Mouse (Mus musculus): ENCODE results near the gene Ccdc113.

Gene Ccdc113

GRCm38 (mm10) chr8:95533584-95534387, at the start of gene Ccdc113:
Gene Ccdc113, plus strand, starts transcription at chr8:95534085.
- in situ Hi-C loops (cut with MboI; ENCODE audit: unreplicated experiment in 2 of 2): no loop called here

DNA sequence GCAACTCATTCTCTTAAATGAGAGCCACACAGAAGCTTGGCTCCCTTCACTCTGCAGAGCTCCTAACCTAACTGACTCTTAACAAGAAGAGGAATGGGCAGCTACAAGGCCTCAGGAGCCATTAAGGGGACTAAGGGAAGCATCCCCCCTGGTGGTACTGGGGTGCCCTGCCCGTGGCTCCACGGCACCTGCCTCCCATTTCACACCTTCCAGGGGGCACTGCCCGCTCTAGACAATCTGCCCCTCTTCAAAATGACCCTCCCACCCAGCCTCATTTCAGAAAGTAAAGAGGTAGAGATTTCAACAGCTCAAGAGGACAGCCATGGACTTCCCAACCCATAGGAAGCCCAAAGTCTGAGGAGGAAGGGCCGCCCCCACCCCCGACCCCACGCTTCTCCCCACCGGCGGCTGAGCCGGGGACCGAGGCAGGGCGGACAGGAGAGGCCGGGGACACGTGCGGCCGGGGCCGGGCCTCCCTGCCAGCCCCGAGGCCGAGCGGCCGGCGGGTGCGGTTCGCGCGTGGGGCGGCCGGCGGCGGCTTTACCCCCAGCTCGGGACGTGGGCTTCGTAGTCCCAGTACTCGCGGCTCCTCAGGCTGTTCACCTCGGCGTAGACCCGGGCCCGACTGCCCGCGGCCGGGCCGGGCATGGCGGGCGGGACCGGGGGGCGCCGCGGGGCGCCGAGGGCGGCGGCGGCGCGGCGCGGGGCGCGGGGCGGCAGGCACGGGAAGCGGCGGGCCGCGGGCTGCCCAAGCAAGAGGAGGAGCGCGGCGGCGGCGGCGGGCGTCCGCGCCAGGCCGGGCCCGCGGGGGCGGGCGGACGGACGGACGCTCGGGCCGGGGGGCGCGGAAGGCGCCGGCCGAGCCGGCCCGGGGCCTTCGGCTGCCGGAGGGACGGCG, 45.8 kb upstream of the Ccdc113 start:
- in situ Hi-C loops (cut with MboI; ENCODE audit: unreplicated experiment in 2 of 2): loop anchor here (10.0 to 25.0 kb wide), 2 partner anchors 397 to 399 kb away; partner anchors contain the start of gene Got2 (in 2 of the 2)

DNA sequence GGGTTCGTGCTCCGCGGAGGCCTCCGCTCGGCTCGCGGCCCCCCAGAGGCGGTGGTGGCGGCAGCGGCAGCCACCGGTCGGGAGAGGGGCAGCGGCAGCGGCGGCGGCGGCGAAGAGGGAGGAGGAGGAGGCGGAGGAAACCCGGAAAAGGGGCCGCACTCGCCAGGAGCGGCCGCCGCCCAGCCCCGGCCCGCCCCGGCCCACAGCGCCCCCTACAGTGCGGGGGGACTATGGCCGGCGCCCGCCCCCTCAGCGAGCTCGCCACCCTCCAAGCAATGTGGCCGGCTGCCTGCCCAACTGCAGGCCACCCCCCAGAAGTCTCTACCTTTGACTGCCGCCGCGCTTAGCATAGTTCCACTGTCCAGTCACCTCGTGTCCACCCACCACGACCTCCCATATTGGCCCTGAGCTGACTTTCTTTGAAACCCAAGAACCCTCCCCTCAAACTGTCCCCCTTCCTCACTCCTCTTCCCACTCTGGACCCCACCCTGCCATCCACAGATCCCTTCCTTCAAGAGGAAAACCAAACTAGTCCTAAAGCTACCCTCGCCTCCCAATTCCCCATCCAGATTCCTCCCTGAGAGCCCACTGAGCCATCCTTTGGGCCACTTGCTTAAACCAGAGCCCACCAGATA, 45.1 kb upstream of the Ccdc113 start:
- in situ Hi-C loops (cut with MboI; ENCODE audit: unreplicated experiment in 2 of 2): loop anchor here (10.0 to 25.0 kb wide), 2 partner anchors 396 to 398 kb away; partner anchors contain the start of gene Got2 (in 2 of the 2)

- in situ Hi-C loops (cut with MboI; ENCODE audit: unreplicated experiment in 2 of 2): loop anchor here in 1 of 2 experiments (25.0 kb wide), 1 partner anchor 397 kb away; the partner anchor contains the start of gene Got2
Observed at GRCm38 (mm10) chr8:95490006-95490405, 43.9 kb upstream of the Ccdc113 start, which contains the start of gene Csnk2a2. Gene Csnk2a2, minus strand, starts transcription at chr8:95490039.

- in situ Hi-C loops (cut with MboI; ENCODE audit: unreplicated experiment in 2 of 2): loop anchor here in 1 of 2 experiments (25.0 kb wide), 1 partner anchor 395 kb away; the partner anchor contains the start of gene Got2
Observed at GRCm38 (mm10) chr8:95492057-95492456, 41.8 kb upstream of the Ccdc113 start.

- in situ Hi-C loops (cut with MboI; ENCODE audit: unreplicated experiment in 2 of 2): loop anchor here in 1 of 2 experiments (25.0 kb wide), 1 partner anchor 392 kb away; the partner anchor contains the start of gene Got2
Observed at GRCm38 (mm10) chr8:95495444-95495843, 38.4 kb upstream of the Ccdc113 start.

GRCm38 (mm10) chr8:95496420-95496819, 37.5 kb upstream of the Ccdc113 start:
- in situ Hi-C loops (cut with MboI; ENCODE audit: unreplicated experiment in 2 of 2): loop anchor here in 1 of 2 experiments (25.0 kb wide), 1 partner anchor 391 kb away; the partner anchor contains the start of gene Got2

DNA sequence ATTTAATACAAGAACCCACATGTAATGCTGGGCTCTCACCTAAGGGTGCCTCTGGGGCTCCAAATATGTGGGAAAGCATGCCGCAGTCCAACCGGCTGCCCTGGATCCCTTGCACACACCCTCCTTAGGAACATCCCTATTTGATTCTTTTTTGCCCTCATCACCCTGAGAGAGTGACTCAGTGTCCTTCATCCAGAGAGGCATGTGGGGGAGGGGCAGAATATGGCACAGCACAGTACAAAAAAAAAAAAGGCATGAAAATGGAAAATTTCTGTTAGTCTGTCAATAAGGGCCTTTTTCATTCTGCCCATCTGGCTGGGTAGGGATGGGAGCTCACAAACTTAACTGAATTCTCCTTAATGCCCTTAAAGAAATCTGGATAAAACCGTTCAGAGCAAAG, 36.1 kb upstream of the Ccdc113 start:
- in situ Hi-C loops (cut with MboI; ENCODE audit: unreplicated experiment in 2 of 2): loop anchor here in 1 of 2 experiments (25.0 kb wide), 1 partner anchor 389 kb away; the partner anchor contains the start of gene Got2

DNA sequence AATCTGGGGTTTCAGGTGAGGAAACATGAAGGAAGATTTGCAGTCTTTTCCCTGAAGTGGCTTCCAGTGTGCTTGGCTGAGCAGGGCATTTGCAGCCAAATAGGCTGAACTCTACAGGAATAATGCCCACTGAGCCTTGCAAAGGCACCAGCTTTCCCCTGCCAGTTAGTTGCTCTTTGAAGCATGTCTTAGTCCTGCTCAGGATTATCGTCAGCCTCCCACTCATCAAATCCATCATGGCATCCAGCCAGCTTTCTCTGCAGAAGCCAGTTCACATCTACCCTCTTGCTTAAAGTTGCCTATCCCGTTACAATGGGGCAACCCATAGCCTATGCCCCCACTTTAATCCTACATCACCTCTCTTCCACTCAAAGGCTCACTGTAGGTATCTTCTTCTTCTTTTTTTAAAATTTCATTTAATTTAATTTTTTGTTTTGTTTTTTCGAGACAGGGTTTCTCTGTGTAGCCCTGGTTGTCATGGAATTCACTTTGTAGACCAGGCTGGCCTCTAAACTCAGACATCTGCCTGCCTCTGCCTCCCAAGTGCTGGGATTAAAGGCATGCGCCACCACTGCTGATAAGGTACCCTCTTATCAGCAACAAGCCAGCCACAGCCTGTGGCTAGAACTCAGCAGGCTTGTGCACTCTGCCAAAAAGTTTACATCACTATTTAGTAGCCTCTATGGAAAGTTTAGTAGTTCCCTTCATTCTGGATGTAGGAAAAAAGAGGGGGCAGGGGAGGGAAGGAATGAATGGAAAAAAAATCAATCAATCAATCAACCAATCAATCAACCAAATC, 34.4 kb upstream of the Ccdc113 start:
- in situ Hi-C loops (cut with MboI; ENCODE audit: unreplicated experiment in 2 of 2): loop anchor here in 1 of 2 experiments (25.0 kb wide), 1 partner anchor 388 kb away; the partner anchor contains the start of gene Got2

- in situ Hi-C loops (cut with MboI; ENCODE audit: unreplicated experiment in 2 of 2): no loop called here
Observed at GRCm38 (mm10) chr8:95500436-95500835, 33.4 kb upstream of the Ccdc113 start.

DNA sequence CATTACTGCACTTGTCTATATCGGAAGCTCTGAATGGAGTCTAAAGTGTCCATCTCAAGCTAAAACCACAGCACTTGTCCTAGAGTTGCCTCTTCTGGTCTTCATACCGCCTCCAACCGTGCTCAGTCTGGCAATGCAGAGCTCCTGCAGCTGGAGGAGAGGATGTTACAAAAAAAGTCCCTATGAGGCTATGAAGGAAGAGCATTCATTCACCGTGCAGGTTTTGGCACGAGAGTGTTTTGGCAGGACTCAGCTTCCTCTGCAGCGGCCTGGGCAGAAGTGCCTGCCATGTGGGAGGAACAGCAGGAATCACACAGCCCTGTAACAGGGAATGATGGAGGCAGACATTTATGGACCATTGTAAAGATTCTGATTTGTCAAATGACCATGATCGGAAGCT, 31.5 kb upstream of the Ccdc113 start:
- in situ Hi-C loops (cut with MboI; ENCODE audit: unreplicated experiment in 2 of 2): no loop called here

- in situ Hi-C loops (cut with MboI; ENCODE audit: unreplicated experiment in 2 of 2): no loop called here
Observed at GRCm38 (mm10) chr8:95504835-95505234, 29.1 kb upstream of the Ccdc113 start.

DNA sequence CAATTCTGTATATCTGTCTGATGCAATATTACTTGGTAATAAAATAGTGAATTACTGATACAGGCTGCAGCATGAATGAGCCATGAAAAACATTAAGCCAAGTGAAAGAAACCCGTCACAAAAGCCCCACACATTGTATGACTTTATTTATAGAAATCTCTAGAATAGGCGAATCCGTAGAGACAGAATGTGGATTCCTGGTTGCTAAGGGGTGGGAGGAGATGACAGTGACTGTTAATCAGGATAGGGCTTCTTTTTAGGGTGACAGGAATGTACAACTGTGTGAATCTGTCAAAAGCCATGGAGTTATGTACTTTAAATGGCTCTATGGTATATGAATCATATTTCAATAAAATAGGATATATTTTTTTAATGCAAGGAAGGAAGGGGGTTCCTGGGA, 28.3 kb upstream of the Ccdc113 start:
- in situ Hi-C loops (cut with MboI; ENCODE audit: unreplicated experiment in 2 of 2): no loop called here

GRCm38 (mm10) chr8:95506245-95506644, 27.6 kb upstream of the Ccdc113 start:
- in situ Hi-C loops (cut with MboI; ENCODE audit: unreplicated experiment in 2 of 2): no loop called here

DNA sequence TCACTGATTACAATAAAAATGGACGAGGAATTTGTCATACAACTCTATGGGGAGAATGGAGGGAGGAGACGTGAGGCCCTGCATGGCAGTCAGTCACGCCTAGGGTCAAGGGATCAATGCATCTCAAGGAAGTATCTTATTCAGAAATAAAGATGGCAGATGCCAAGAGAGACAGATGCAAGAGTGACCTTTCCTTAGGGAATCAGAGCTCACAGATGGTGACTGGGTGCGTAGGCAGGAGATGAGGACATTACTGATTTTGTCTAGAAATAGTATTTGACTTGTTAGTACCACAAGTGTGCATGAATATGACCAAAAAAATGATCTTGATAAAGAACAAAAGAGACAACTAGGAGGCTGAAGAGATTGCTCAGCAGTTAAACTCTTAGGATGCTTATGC, 21.6 kb upstream of the Ccdc113 start:
- in situ Hi-C loops (cut with MboI; ENCODE audit: unreplicated experiment in 2 of 2): no loop called here

DNA sequence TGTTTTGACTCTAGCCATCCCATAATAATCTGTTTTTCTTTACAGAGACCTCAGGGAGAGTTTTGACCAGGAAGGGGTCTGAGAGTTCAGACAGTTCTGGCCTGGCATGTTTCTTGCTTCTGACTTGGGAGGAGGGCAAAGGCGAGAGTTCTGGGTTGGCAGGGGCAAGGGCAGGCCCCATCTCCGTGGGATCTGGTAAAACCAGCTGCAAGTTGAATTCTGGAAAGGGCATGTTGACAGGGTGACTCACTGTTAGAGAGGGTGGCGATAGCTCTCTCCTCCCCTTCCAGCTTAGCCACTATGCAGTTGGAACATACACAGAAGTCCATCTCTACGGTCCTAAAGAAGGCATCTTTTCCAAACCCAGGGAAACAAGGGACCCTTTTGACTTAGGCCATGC, 20.7 kb upstream of the Ccdc113 start:
- in situ Hi-C loops (cut with MboI; ENCODE audit: unreplicated experiment in 2 of 2): no loop called here

DNA sequence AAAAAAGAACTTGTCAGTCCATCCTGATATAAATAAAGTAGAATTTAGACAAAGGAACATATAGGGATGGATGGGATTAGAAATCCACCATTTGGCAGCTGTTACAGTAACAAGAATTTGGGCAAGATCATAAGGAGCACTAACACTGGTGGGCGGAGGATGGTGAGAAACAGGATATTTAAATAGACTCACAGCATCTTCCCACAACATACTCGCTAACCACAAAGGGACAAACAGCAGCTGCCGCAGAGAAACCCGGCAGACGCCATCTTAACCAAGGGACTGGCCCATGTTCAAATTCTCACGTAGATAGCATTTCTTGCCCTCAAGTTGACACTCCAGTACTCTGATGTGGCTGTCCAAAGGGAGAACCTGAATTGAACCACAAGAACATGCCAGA, 17.0 kb upstream of the Ccdc113 start:
- in situ Hi-C loops (cut with MboI; ENCODE audit: unreplicated experiment in 2 of 2): no loop called here

DNA sequence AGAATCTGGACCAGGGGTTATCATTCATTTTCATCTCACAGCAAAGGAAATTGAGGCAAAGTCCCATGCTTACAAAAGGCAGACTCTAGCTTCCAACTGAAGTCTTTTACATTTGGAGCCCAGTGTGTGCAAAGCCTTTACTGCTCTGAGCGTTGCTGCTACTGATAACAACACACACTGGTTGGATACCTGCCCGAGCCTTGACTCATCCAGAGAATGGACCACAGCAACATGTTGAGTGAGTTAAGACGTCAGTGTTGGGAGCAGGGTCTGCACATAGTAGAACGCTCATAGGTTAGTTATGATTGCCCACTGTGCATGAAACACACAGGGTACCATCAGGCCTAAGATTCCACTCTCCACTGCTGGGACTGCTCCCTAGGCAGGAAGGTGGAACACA, 9.9 kb upstream of the Ccdc113 start:
- in situ Hi-C loops (cut with MboI; ENCODE audit: unreplicated experiment in 2 of 2): no loop called here

GRCm38 (mm10) chr8:95528194-95528593, 5.7 kb upstream of the Ccdc113 start:
- in situ Hi-C loops (cut with MboI; ENCODE audit: unreplicated experiment in 2 of 2): no loop called here
